Mouse (Mus musculus) hindbrain, embryonic 12.5 days (tissue): ENCODE data around the gene Pop5. TPM values are rescaled to one million over a fixed set of nuclear protein-coding genes. Genes with fewer than 3 reads are reported as not detected.

Source experiments
- ATAC-seq: fragments of 200-750 bp; cut with Nextera tagmentation; 2 replicates; pipeline ENCODE4 v1.8.0; 2017; ENCODE audit warnings: moderate TSS enrichment; ENCODE audit not compliant: low FRiP score
- H3K27ac ChIP-seq: fragments of 300-500 bp; sonication (generic); 2 replicates; pipeline ENCODE4 v1.5.1; 2016; ENCODE audit warnings: mild to moderate bottlenecking
- H3K27me3 ChIP-seq: fragments of 300-500 bp; sonication (generic); 2 replicates; pipeline ENCODE4 v1.6.1; 2016; ENCODE audit warnings: mild to moderate bottlenecking
- H3K36me3 ChIP-seq: fragments of 300-500 bp; sonication (generic); 2 replicates; pipeline ENCODE4 v1.6.1; 2016; ENCODE audit warnings: mild to moderate bottlenecking
- H3K4me1 ChIP-seq: fragments of 300-500 bp; sonication (generic); 2 replicates; pipeline ENCODE4 v1.6.1; 2016
- H3K4me2 ChIP-seq: fragments of 300-500 bp; sonication (generic); replicated peaks from 2 replicates; pipeline ENCODE4 v1.6.1; 2016; ENCODE audit warnings: mild to moderate bottlenecking
- H3K4me3 ChIP-seq: fragments of 300-500 bp; sonication (generic); 2 replicates; pipeline ENCODE4 v1.5.1; 2016; ENCODE audit warnings: mild to moderate bottlenecking
- H3K9ac ChIP-seq: fragments of 300-500 bp; sonication (generic); 2 replicates; pipeline ENCODE4 v1.6.1; 2016; ENCODE audit warnings: mild to moderate bottlenecking, moderate library complexity
- H3K9me3 ChIP-seq: fragments of 300-500 bp; sonication (generic); replicated peaks from 2 replicates; pipeline ENCODE4 v1.6.1; 2016; ENCODE audit warnings: mild to moderate bottlenecking
- WGBS: fragments of 180-500 bp; shearing (Covaris S2); methylation state at CpG from one replicate; pipeline ENCODE4 v1.1.7; 2016; 5-methylcytosine and 5-hydroxymethylcytosine counted together
- polyA plus RNA-seq: library from polyadenylated mRNA; unstranded; fragments of >200 nt; fragmentation: Nextera tagmentation; extraction: Ambion mirVana; gene quantifications from 2 replicates; pipeline ENCODE4 v1.2.1, GENCODE M21; 2016

Gene Pop5
- polyA plus RNA-seq, 1 experiment from 2014 or later, result 90.5 TPM

- Histone ChIP-seq H3K4me2 (no peak overlapping the region), H3K36me3 (peaks cover 65% of the 10 kb centered on the region), H3K4me3 (no peak overlapping the region), H3K27me3 (no peaks in the 10 kb centered on the region), H3K4me1 (no peaks in the 10 kb centered on the region), H3K27ac (no peak overlapping the region), H3K9me3 (no peaks in the 10 kb centered on the region), H3K9ac (no peak overlapping the region)
- 71% methylated on average over 1 of the region's 1 CpGs for WGBS
- no peak for ATAC-seq
Measured at GRCm38 (mm10) chr5:115255472-115255871, 19.8 kb downstream of the Pop5 start.

GRCm38 (mm10) chr5:115256909-115257546 lies 21.4 kb downstream of the Pop5 start:
- Histone ChIP-seq H3K27me3 (no peaks in the 10 kb centered on the region), H3K4me2 (no peak overlapping the region), H3K4me1 (no peaks in the 10 kb centered on the region), H3K9me3 (no peaks in the 10 kb centered on the region), H3K36me3 (peaks cover 52% of the 10 kb centered on the region), H3K27ac (no peak overlapping the region), H3K4me3 (no peak overlapping the region), H3K9ac (no peak overlapping the region)
- ATAC-seq, result no peak
- 94% methylated on average over 10 of the region's 10 CpGs for WGBS

GRCm38 (mm10) chr5:115260356-115260755 lies 24.7 kb downstream of the Pop5 start:
- no peaks in the 10 kb centered on the region for H3K27me3 ChIP-seq
- no peak overlapping the region for H3K27ac ChIP-seq
- H3K4me2 ChIP-seq, result no peak overlapping the region
- H3K4me3 ChIP-seq, result no peak overlapping the region
- no peaks in the 10 kb centered on the region for H3K9me3 ChIP-seq
- 90% methylated on average over 6 of the region's 6 CpGs for WGBS
- no peak for ATAC-seq
- peaks cover 49% of the 10 kb centered on the region for H3K36me3 ChIP-seq
- H3K9ac ChIP-seq, result no peak overlapping the region
- H3K4me1 ChIP-seq, result no peaks in the 10 kb centered on the region

GRCm38 (mm10) chr5:115261141-115261540 lies 25.5 kb downstream of the Pop5 start:
- H3K9ac ChIP-seq, result no peak overlapping the region
- peaks cover 45% of the 10 kb centered on the region for H3K36me3 ChIP-seq
- H3K27ac ChIP-seq, result no peak overlapping the region
- peaks cover 4% of the 10 kb centered on the region; the same call in 1 of the 2 replicates for H3K4me1 ChIP-seq
- WGBS, result 91% methylated on average over 8 of the region's 8 CpGs
- no peak overlapping the region for H3K4me3 ChIP-seq
- H3K4me2 ChIP-seq, result no peak overlapping the region
- no peak for ATAC-seq
- H3K27me3 ChIP-seq, result no peaks in the 10 kb centered on the region
- no peaks in the 10 kb centered on the region for H3K9me3 ChIP-seq

- Histone ChIP-seq H3K9ac (no peak overlapping the region), H3K4me1 (peaks cover 8% of the 10 kb centered on the region; the same call in 1 of the 2 replicates), H3K9me3 (no peaks in the 10 kb centered on the region), H3K27me3 (no peaks in the 10 kb centered on the region), H3K27ac (no peak overlapping the region), H3K36me3 (peaks cover 45% of the 10 kb centered on the region), H3K4me2 (no peak overlapping the region), H3K4me3 (no peak overlapping the region)
- no peak for ATAC-seq
- WGBS, result 100% methylated on average over 1 of the region's 1 CpGs
Measured at GRCm38 (mm10) chr5:115261880-115262279, 26.2 kb downstream of the Pop5 start.

- ATAC-seq, result no peak
- no peaks in the 10 kb centered on the region for H3K27me3 ChIP-seq
- 90% methylated on average over 14 of the region's 14 CpGs for WGBS
- peaks cover 8% of the 10 kb centered on the region; the same call in 1 of the 2 replicates for H3K4me1 ChIP-seq
- H3K36me3 ChIP-seq, result peaks cover 41% of the 10 kb centered on the region
- no peak overlapping the region for H3K4me2 ChIP-seq
- no peak overlapping the region for H3K9ac ChIP-seq
- no peak overlapping the region for H3K4me3 ChIP-seq
- no peaks in the 10 kb centered on the region for H3K9me3 ChIP-seq
- H3K27ac ChIP-seq, result no peak overlapping the region
Measured at GRCm38 (mm10) chr5:115262502-115263291, 27.1 kb downstream of the Pop5 start.

- H3K4me2 ChIP-seq, result peak overlapping the region; percentile 3; the same call in 1 of the 2 replicates
- H3K4me1 ChIP-seq, result peaks cover 32% of the 10 kb centered on the region
- no peak for ATAC-seq
- H3K9me3 ChIP-seq, result no peaks in the 10 kb centered on the region
- H3K9ac ChIP-seq, result no peak overlapping the region
- H3K27me3 ChIP-seq, result no peaks in the 10 kb centered on the region
- WGBS, result 91% methylated on average over 5 of the region's 5 CpGs
- peaks cover 24% of the 10 kb centered on the region for H3K36me3 ChIP-seq
- no peak overlapping the region for H3K4me3 ChIP-seq
- H3K27ac ChIP-seq, result 0 out of 2 replicates have a peak overlapping the region, but pooled peaks have one; percentile 1
Measured at GRCm38 (mm10) chr5:115266340-115266739, 30.7 kb downstream of the Pop5 start.

- no peak overlapping the region for H3K9ac ChIP-seq
- no peak overlapping the region for H3K4me2 ChIP-seq
- H3K36me3 ChIP-seq, result peaks cover 24% of the 10 kb centered on the region
- peaks cover 36% of the 10 kb centered on the region for H3K4me1 ChIP-seq
- no peaks in the 10 kb centered on the region for H3K9me3 ChIP-seq
- no peak overlapping the region for H3K4me3 ChIP-seq
- ATAC-seq, result no peak
- no peak overlapping the region for H3K27ac ChIP-seq
- H3K27me3 ChIP-seq, result no peaks in the 10 kb centered on the region
- 91% methylated on average over 8 of the region's 8 CpGs for WGBS
Measured at GRCm38 (mm10) chr5:115266787-115267468, 31.3 kb downstream of the Pop5 start.

GRCm38 (mm10) chr5:115267469-115268045 lies 31.9 kb downstream of the Pop5 start:
- H3K36me3 ChIP-seq, result peaks cover 24% of the 10 kb centered on the region
- H3K9ac ChIP-seq, result no peak overlapping the region
- H3K4me1 ChIP-seq, result peaks cover 36% of the 10 kb centered on the region
- no peak overlapping the region for H3K27ac ChIP-seq
- ATAC-seq, result no peak
- no peak overlapping the region for H3K4me3 ChIP-seq
- H3K27me3 ChIP-seq, result no peaks in the 10 kb centered on the region
- H3K4me2 ChIP-seq, result no peak overlapping the region
- WGBS, result 89% methylated on average over 3 of the region's 3 CpGs
- H3K9me3 ChIP-seq, result no peaks in the 10 kb centered on the region

GRCm38 (mm10) chr5:115268266-115268665 lies 32.6 kb downstream of the Pop5 start:
- ATAC-seq, result no peak
- Histone ChIP-seq H3K27ac (no peak overlapping the region), H3K4me3 (no peak overlapping the region), H3K36me3 (peaks cover 24% of the 10 kb centered on the region), H3K9me3 (no peaks in the 10 kb centered on the region), H3K4me2 (no peak overlapping the region), H3K4me1 (peaks cover 38% of the 10 kb centered on the region), H3K27me3 (no peaks in the 10 kb centered on the region), H3K9ac (no peak overlapping the region)
- 76% methylated on average over 3 of the region's 3 CpGs for WGBS

GRCm38 (mm10) chr5:115269969-115270368 lies 34.3 kb downstream of the Pop5 start:
- Histone ChIP-seq H3K9ac (peak overlapping the region; percentile 35; the same call in 1 of the 2 replicates), H3K4me1 (peaks cover 41% of the 10 kb centered on the region), H3K4me2 (peak overlapping the region; percentile 91), H3K36me3 (peaks cover 22% of the 10 kb centered on the region), H3K9me3 (no peaks in the 10 kb centered on the region), H3K27ac (no peak overlapping the region), H3K4me3 (peak overlapping the region; percentile 8; the same call in 1 of the 2 replicates), H3K27me3 (no peaks in the 10 kb centered on the region)
- ATAC-seq, result no peak
- 100% methylated on average over 1 of the region's 1 CpGs for WGBS
